8 mouse cellular contexts compared by ENCODE assay signal in genomic region chr7:99432248-99432647, GRCm38 (mm10). TPM values are rescaled to one million over a fixed set of nuclear protein-coding genes. Genes with fewer than 3 reads are reported as not detected.
DNase-seq lines count a peak whose midpoint lies in the region; ATAC-seq and TF ChIP-seq lines count a peak whose summit lies in the region.

No protein-coding gene starts in this region.

- no peaks in the 10 kb centered on the region for H3K36me3 ChIP-seq in kidney, embryonic 15.5 days
- no peaks in the 10 kb centered on the region for H3K36me3 ChIP-seq in forebrain, embryonic 14.5 days (ENCODE audit: control insufficient read depth, insufficient read depth, low read length)
- no peaks in the 10 kb centered on the region for H3K36me3 ChIP-seq in myocyte (ENCODE audit: control insufficient read depth, insufficient read depth)

- H3K9ac ChIP-seq in kidney, embryonic 15.5 days = no peak overlapping the region
- peak overlapping the region; percentile 13; the same call in 1 of the 2 replicates for H3K9ac ChIP-seq in forebrain, embryonic 14.5 days (ENCODE audit: low read length)

- no peak overlapping the region for H3K4me2 ChIP-seq in kidney, embryonic 15.5 days
- no peak overlapping the region; the same call in 1 of the 2 replicates for H3K4me2 ChIP-seq in forebrain, embryonic 14.5 days (ENCODE audit: low read length)
- H3K4me2 ChIP-seq in myocyte (ENCODE audit: low read depth) = peak overlapping the region; percentile 32

- 0 out of 2 replicates have a peak overlapping the region, but pooled peaks have one; percentile 7 for H3K27ac ChIP-seq in kidney, embryonic 15.5 days
- H3K27ac ChIP-seq in forebrain, embryonic 14.5 days (ENCODE audit: low read depth, low read length) = peak overlapping the region; percentile 67
- peak overlapping the region; percentile 18; the same call in 1 of the 2 replicates for H3K27ac ChIP-seq in layer of hippocampus, adult 2 months

- no peak for ATAC-seq in kidney, embryonic 15.5 days (replicated peaks; ENCODE audit: low FRiP score)
- ATAC-seq in forebrain, embryonic 14.5 days = peak; percentile 72

- no peak overlapping the region for H3ac ChIP-seq in myocyte (ENCODE audit: control insufficient read depth, insufficient read length)

- no peaks in the 10 kb centered on the region for H3K9me3 ChIP-seq in kidney, embryonic 15.5 days (replicated peaks)
- H3K9me3 ChIP-seq in forebrain, embryonic 14.5 days (replicated peaks; ENCODE audit: control insufficient read depth, low read length) = no peaks in the 10 kb centered on the region

- no peaks in the 10 kb centered on the region for H3K79me2 ChIP-seq in myocyte (ENCODE audit: control insufficient read depth, insufficient read depth)

- 57% methylated on average over 14 of the region's 14 CpGs for WGBS in kidney, embryonic 15.5 days
- WGBS in forebrain, embryonic 14.5 days = 24% methylated on average over 14 of the region's 14 CpGs

- H3K4me3 ChIP-seq in kidney, embryonic 15.5 days (replicated peaks) = no peak overlapping the region
- no peak overlapping the region for H3K4me3 ChIP-seq in forebrain, embryonic 14.5 days (ENCODE audit: low read depth, low read length)
- H3K4me3 ChIP-seq in layer of hippocampus, adult 2 months = no peak overlapping the region
- H3K4me3 ChIP-seq in myocyte = no peak overlapping the region

- no peak for DNase-seq in kidney, postnatal 25 days
- peak; percentile 87 for DNase-seq in forebrain, embryonic 14.5 days (ENCODE audit: low spot score)
- peak in 1 of 2 experiments; percentile 62 for DNase-seq in layer of hippocampus, adult 2 months (ENCODE audit: low spot score in 2 of 2)
- DNase-seq in embryo, embryonic 11 days = no peak
- no peak for DNase-seq in adrenal gland, postnatal 4 days (ENCODE audit: low spot score in 2 of 2)
- DNase-seq in kidney, postnatal 4 days = no peak

- H3K4me1 ChIP-seq in kidney, embryonic 15.5 days = peaks cover 44% of the 10 kb centered on the region
- peaks cover 34% of the 10 kb centered on the region for H3K4me1 ChIP-seq in forebrain, embryonic 14.5 days (ENCODE audit: control insufficient read depth, insufficient read depth, low read length)

- TF ChIP-seq POLR2A in myocyte (IDR thresholded peaks at IDR 0.05; ENCODE audit: insufficient read length, low read depth) = no peak

- no peak for TF ChIP-seq CTCF in layer of hippocampus, adult 2 months (conservative IDR thresholded peaks at IDR 0.05)

- no peaks in the 10 kb centered on the region for H3K27me3 ChIP-seq in kidney, embryonic 15.5 days
- H3K27me3 ChIP-seq in forebrain, embryonic 14.5 days (replicated peaks; ENCODE audit: control insufficient read depth, insufficient read depth, low read length) = no peaks in the 10 kb centered on the region
- H3K27me3 ChIP-seq in myocyte (ENCODE audit: control insufficient read depth, insufficient read depth, insufficient read length) = no peaks in the 10 kb centered on the region

TF ChIP-seq in myocyte, 11 proteins besides CTCF, POLR2A, EP300 and RAD21:
- TF ChIP-seq MAX (IDR thresholded peaks at IDR 0.05; ENCODE audit: low read depth) (no peak), POLR2AphosphoS2 (IDR thresholded peaks at IDR 0.05; ENCODE audit: insufficient read length, low read depth) (no peak), CEBPB (IDR thresholded peaks at IDR 0.05; ENCODE audit: insufficient read depth, poor library complexity, severe bottlenecking) (no peak), SRF (IDR thresholded peaks at IDR 0.05; ENCODE audit: control insufficient read depth, insufficient read length, low read depth) (no peak), MYOD1 (IDR thresholded peaks at IDR 0.05; ENCODE audit: control insufficient read depth in 1 of 3, insufficient read length in 2 of 3, low read depth in 2 of 3) (no peak), TCF12 (IDR thresholded peaks at IDR 0.05; ENCODE audit: insufficient read depth, poor library complexity, severe bottlenecking) (no peak), TCF3 (IDR thresholded peaks at IDR 0.05; ENCODE audit: insufficient read length, low read depth) (no peak), MYOG (IDR thresholded peaks at IDR 0.05; ENCODE audit: control insufficient read depth in 1 of 3, insufficient read depth in 1 of 3, insufficient read length in 2 of 3, low read depth in 2 of 3) (no peak), USF1 (IDR thresholded peaks at IDR 0.05; ENCODE audit: low read depth) (no peak), REST (IDR thresholded peaks at IDR 0.05; ENCODE audit: insufficient read depth, insufficient read length) (no peak), E2F4 (IDR thresholded peaks at IDR 0.05; ENCODE audit: insufficient read depth) (no peak)

RNA-seq across cellular contexts. Expression of gene Klhl35, which starts 33.6 kb away (rescaled TPM):
- 0.67 and 1.2 TPM in 2 replicates for polyA plus RNA-seq in kidney, embryonic 15.5 days (2015; fragmentation: Nextera tagmentation; extraction: Ambion mirVana)
- polyA plus RNA-seq in forebrain, embryonic 14.5 days (2014; fragmentation: Nextera tagmentation; extraction: Ambion mirVana) = 3.8 and 4.5 TPM in 2 replicates
- 1 to 10 TPM; 2.0 to 2.8 TPM for total RNA-seq in layer of hippocampus, adult 2 months (2021)
- polyA plus RNA-seq in myocyte (2012; fragmentation: generic; extraction: Trizol) = not detected
- total RNA-seq in adrenal gland, postnatal 4 days (2021) = 1 to 10 TPM; 2.1 to 3.6 TPM

RNA-seq across cellular contexts. Expression of gene Gdpd5, which starts 51.0 kb away (rescaled TPM):
- 14.5 and 17.3 TPM in 2 replicates for polyA plus RNA-seq in kidney, embryonic 15.5 days (2015; fragmentation: Nextera tagmentation; extraction: Ambion mirVana)
- 26.8 and 34.5 TPM in 2 replicates for polyA plus RNA-seq in forebrain, embryonic 14.5 days (2014; fragmentation: Nextera tagmentation; extraction: Ambion mirVana)
- total RNA-seq in layer of hippocampus, adult 2 months (2021) = 10 to 100 TPM; 20.8 to 24.3 TPM
- polyA plus RNA-seq in myocyte (2012; fragmentation: generic; extraction: Trizol) = 9.5 TPM
- 10 to 100 TPM; 18.4 to 23.4 TPM for total RNA-seq in adrenal gland, postnatal 4 days (2021)

RNA-seq across cellular contexts. Expression of gene Rps3, which starts 51.3 kb away (rescaled TPM):
- 765 and 856 TPM in 2 replicates for polyA plus RNA-seq in kidney, embryonic 15.5 days (2015; fragmentation: Nextera tagmentation; extraction: Ambion mirVana)
- polyA plus RNA-seq in forebrain, embryonic 14.5 days (2014; fragmentation: Nextera tagmentation; extraction: Ambion mirVana) = 577 and 687 TPM in 2 replicates
- 100 to 1,000 TPM; 278 to 289 TPM for total RNA-seq in layer of hippocampus, adult 2 months (2021)
- 2,049 TPM for polyA plus RNA-seq in myocyte (2012; fragmentation: generic; extraction: Trizol)
- 100 to 1,000 TPM; 720 TPM for total RNA-seq in adrenal gland, postnatal 4 days (2021)

Comparison
In these comparisons a context has a peak if more than half of its experiments do, and no peak if none do; other contexts are left out.
1. H3K27ac ChIP-seq: peak in every context shown above with its lines; median percentile 67 in forebrain, embryonic 14.5 days; 18 in layer of hippocampus, adult 2 months; 7 in kidney, embryonic 15.5 days.